ENCODE assay signal across 16 mouse cellular contexts in the genomic region with DNA sequence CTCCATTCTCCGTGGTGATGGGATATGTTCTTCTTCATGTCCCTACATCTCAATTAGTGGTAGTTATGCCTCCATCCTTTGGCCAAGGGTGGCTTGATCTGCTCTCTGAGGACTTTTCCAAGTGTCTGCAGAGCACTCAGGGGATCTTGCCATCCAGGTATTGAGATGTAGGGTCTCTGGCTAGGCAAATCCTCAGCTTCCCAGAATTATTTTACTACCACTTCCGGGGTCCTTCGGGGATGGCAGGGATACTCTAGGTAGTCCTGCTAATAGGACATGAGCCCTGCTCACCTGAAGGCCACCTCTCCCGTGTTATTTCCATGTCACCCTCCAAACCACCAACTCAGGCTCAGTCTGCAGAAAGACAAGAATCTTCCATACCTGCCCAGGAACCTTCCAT. TPM values are rescaled to one million over a fixed set of nuclear protein-coding genes. Genes with fewer than 3 reads are reported as not detected.
DNase-seq lines count a peak whose midpoint lies in the region; ATAC-seq and TF ChIP-seq lines count a peak whose summit lies in the region.
"Had no signal": no experiment of that assay in that cellular context is flagged by ENCODE, and none has a peak within 500 bp of the region (broad histone marks: within the 10 kb centered on the region; RNA-seq: fewer than 3 reads in every experiment).

No protein-coding gene starts in this region.

- H3K9me3 ChIP-seq in heart, embryonic 15.5 days (replicated peaks): no peaks in the 10 kb centered on the region
- no peaks in the 10 kb centered on the region for H3K9me3 ChIP-seq in lung, embryonic 16.5 days (ENCODE audit: control insufficient read depth, low read length)
- H3K9me3 ChIP-seq in intestine, postnatal 0 days (ENCODE audit: control insufficient read depth): no peaks in the 10 kb centered on the region
- H3K9me3 ChIP-seq in stomach, embryonic 16.5 days (replicated peaks; ENCODE audit: control insufficient read depth, low read length): no peaks in the 10 kb centered on the region
- H3K9me3 ChIP-seq: G1E; hindbrain, embryonic 15.5 days had no signal

- H3K9ac ChIP-seq in heart, embryonic 15.5 days: no peak overlapping the region
- no peak overlapping the region for H3K9ac ChIP-seq in lung, embryonic 16.5 days (ENCODE audit: low read length)
- no peak overlapping the region for H3K9ac ChIP-seq in intestine, postnatal 0 days (ENCODE audit: low read depth, low read length)
- no peak overlapping the region for H3K9ac ChIP-seq in stomach, embryonic 16.5 days (ENCODE audit: low read length)
- H3K9ac ChIP-seq: hindbrain, embryonic 15.5 days; liver, postnatal 0 days had no signal

- 76% methylated on average over 4 of the region's 4 CpGs for WGBS in heart, embryonic 15.5 days
- WGBS in lung, embryonic 16.5 days: 84% methylated on average over 4 of the region's 4 CpGs
- 82% methylated on average over 4 of the region's 4 CpGs for WGBS in intestine, postnatal 0 days
- 91% methylated on average over 4 of the region's 4 CpGs for WGBS in stomach, embryonic 16.5 days

- H3K27ac ChIP-seq in heart, embryonic 15.5 days: peak overlapping the region; percentile 32; the same call in 1 of the 2 replicates
- peak overlapping the region; percentile 79 for H3K27ac ChIP-seq in lung, embryonic 16.5 days (ENCODE audit: low read length)
- H3K27ac ChIP-seq in intestine, postnatal 0 days (ENCODE audit: low read depth, low read length): peak overlapping the region; percentile 31; the same call in 1 of the 2 replicates
- peak overlapping the region; percentile 82 for H3K27ac ChIP-seq in stomach, embryonic 16.5 days (ENCODE audit: low read length)
- H3K27ac ChIP-seq: hindbrain, embryonic 15.5 days had no signal

- ATAC-seq in heart, embryonic 15.5 days (replicated peaks; ENCODE audit: insufficient number of reproducible peaks, insufficient read depth, low FRiP score, low read depth): no peak
- ATAC-seq in lung, embryonic 16.5 days (ENCODE audit: low read depth): no peak
- ATAC-seq in intestine, postnatal 0 days: no peak
- no peak for ATAC-seq in stomach, embryonic 16.5 days (ENCODE audit: insufficient read depth, low FRiP score)
- ATAC-seq: liver, postnatal 0 days had no signal

- H3K4me1 ChIP-seq in heart, embryonic 15.5 days (replicated peaks): peaks cover 26% of the 10 kb centered on the region
- H3K4me1 ChIP-seq in lung, embryonic 16.5 days (replicated peaks; ENCODE audit: control insufficient read depth, insufficient read depth, low read length): peaks cover 31% of the 10 kb centered on the region
- no peaks in the 10 kb centered on the region for H3K4me1 ChIP-seq in intestine, postnatal 0 days (replicated peaks; ENCODE audit: control insufficient read depth, insufficient read depth, low read length)
- peaks cover 21% of the 10 kb centered on the region for H3K4me1 ChIP-seq in stomach, embryonic 16.5 days (ENCODE audit: control insufficient read depth, insufficient read depth, low read length)
- H3K4me1 ChIP-seq: hindbrain, embryonic 15.5 days had no signal

- no peaks in the 10 kb centered on the region for H3K27me3 ChIP-seq in heart, embryonic 15.5 days
- no peaks in the 10 kb centered on the region for H3K27me3 ChIP-seq in lung, embryonic 16.5 days (ENCODE audit: control insufficient read depth, insufficient read depth, low read depth, low read length)
- H3K27me3 ChIP-seq in intestine, postnatal 0 days (replicated peaks; ENCODE audit: control insufficient read depth, insufficient read depth, low read length): no peaks in the 10 kb centered on the region
- no peaks in the 10 kb centered on the region for H3K27me3 ChIP-seq in stomach, embryonic 16.5 days (ENCODE audit: control insufficient read depth, insufficient read depth, low read length)
- H3K27me3 ChIP-seq: hindbrain, embryonic 15.5 days had no signal

- no peaks in the 10 kb centered on the region for H3K36me3 ChIP-seq in heart, embryonic 15.5 days
- H3K36me3 ChIP-seq in lung, embryonic 16.5 days (ENCODE audit: control insufficient read depth, insufficient read depth, low read length): no peaks in the 10 kb centered on the region
- H3K36me3 ChIP-seq in intestine, postnatal 0 days (ENCODE audit: control insufficient read depth, insufficient read depth): no peaks in the 10 kb centered on the region
- no peaks in the 10 kb centered on the region for H3K36me3 ChIP-seq in stomach, embryonic 16.5 days (ENCODE audit: control insufficient read depth, insufficient read depth, low read length)
- H3K36me3 ChIP-seq: G1E; hindbrain, embryonic 15.5 days had no signal

- intact Hi-C loops in heart, postnatal 25 days (cut with DNase I): no loop called here

- H3K4me3 ChIP-seq in heart, embryonic 15.5 days: no peak overlapping the region
- no peak overlapping the region for H3K4me3 ChIP-seq in lung, embryonic 16.5 days (ENCODE audit: low read length)
- H3K4me3 ChIP-seq in intestine, postnatal 0 days (ENCODE audit: low read depth, low read length): no peak overlapping the region
- H3K4me3 ChIP-seq in stomach, embryonic 16.5 days (replicated peaks; ENCODE audit: low read length): no peak overlapping the region
- H3K4me3 ChIP-seq: erythroblast, embryonic 14.5 days; hindbrain, embryonic 15.5 days had no signal

- no peak overlapping the region for H3K4me2 ChIP-seq in heart, embryonic 15.5 days
- no peak overlapping the region for H3K4me2 ChIP-seq in lung, embryonic 16.5 days (ENCODE audit: low read depth, low read length)
- H3K4me2 ChIP-seq in intestine, postnatal 0 days (replicated peaks; ENCODE audit: low read depth): no peak overlapping the region
- H3K4me2 ChIP-seq in stomach, embryonic 16.5 days (ENCODE audit: low read depth, low read length): no peak overlapping the region
- H3K4me2 ChIP-seq: hindbrain, embryonic 15.5 days; midbrain, embryonic 11.5 days had no signal

- no peak for TF ChIP-seq CTCF in intestine, postnatal 0 days (IDR thresholded peaks at IDR 0.05; ENCODE audit: low read depth)

- DNase-seq in heart, postnatal 25 days (ENCODE audit: low spot score): no peak
- no peak for DNase-seq in lung, postnatal 10 days
- DNase-seq in thymus, postnatal 4 days: no peak
- no peak for DNase-seq in thymus, postnatal 25 days
- DNase-seq: adrenal gland, postnatal 25 days; cerebellum, postnatal 36 days; liver, postnatal 0 days; right cerebral cortex, postnatal 14 days had no signal

RNA-seq across cellular contexts. Expression of a gene that starts 13.2 kb away (rescaled TPM):
- polyA plus RNA-seq in heart, embryonic 15.5 days (2015; fragmentation: Nextera tagmentation; extraction: Ambion mirVana): 90.2 and 125 TPM in 2 replicates
- total RNA-seq in heart, postnatal 25 days (2021): 100 to 1,000 TPM in 1 of 2 experiments, 10 to 100 TPM in 1; 94.0 to 106 TPM
- 282 and 283 TPM in 2 replicates for polyA plus RNA-seq in lung, embryonic 16.5 days (2015; fragmentation: Nextera tagmentation; extraction: Ambion mirVana)
- polyA plus RNA-seq in intestine, postnatal 0 days (2015; fragmentation: Nextera tagmentation; extraction: Ambion mirVana): 99.2 and 101 TPM in 2 replicates
- polyA plus RNA-seq in stomach, embryonic 16.5 days (2015; fragmentation: Nextera tagmentation; extraction: Ambion mirVana): 263 and 287 TPM in 2 replicates
- polyA plus RNA-seq: erythroblast, embryonic 14.5 days; G1E had no signal

Comparison
In these comparisons a context has a peak if more than half of its experiments do, and no peak if none do; other contexts are left out.
1. H3K27ac ChIP-seq: peak in every context shown above with its lines; median percentile 82 in stomach, embryonic 16.5 days; 79 in lung, embryonic 16.5 days; 32 in heart, embryonic 15.5 days; 31 in intestine, postnatal 0 days.